Mouse (Mus musculus) megakaryocyte, embryonic 14.5 days (primary cell): Measurements from ENCODE around the gene Prkra.

Source experiments
- FLI1 ChIP-seq: IDR thresholded peaks from 2 replicates; pipeline ENCODE4 v1.6.1; 2012; ENCODE audit warnings: low read length, inconsistent platforms, mixed read lengths
- GATA1 ChIP-seq: IDR thresholded peaks from 3 replicates; pipeline ENCODE4 v1.6.1; 2012; ENCODE audit warnings: mixed read lengths, low read length, inconsistent platforms, borderline replicate concordance

- TF ChIP-seq GATA1 (no peak), FLI1 (no peak)
Measured at GRCm38 (mm10) chr2:76695290-76695689, 47.5 kb upstream of the Prkra start.
